Mouse (Mus musculus) yolk sac, embryonic 10.5 days (tissue): ENCODE data around the gene Rin2.

Experiments used
- DNase-seq: peaks from one replicate; pipeline ENCODE4 v3.0.0-alpha.2; 2017; ENCODE audit warnings: low spot score

Gene Rin2

GRCm38 (mm10) chr2:145788562-145789346, 113.7 kb downstream of the Rin2 start:
- no peak for DNase-seq

- peak; percentile 60 for DNase-seq
These were observed 118.7 kb downstream of the Rin2 start for GRCm38 (mm10) chr2:145793702-145794101.

GRCm38 (mm10) chr2:145794318-145794954, 119.4 kb downstream of the Rin2 start:
- no peak for DNase-seq

DNA sequence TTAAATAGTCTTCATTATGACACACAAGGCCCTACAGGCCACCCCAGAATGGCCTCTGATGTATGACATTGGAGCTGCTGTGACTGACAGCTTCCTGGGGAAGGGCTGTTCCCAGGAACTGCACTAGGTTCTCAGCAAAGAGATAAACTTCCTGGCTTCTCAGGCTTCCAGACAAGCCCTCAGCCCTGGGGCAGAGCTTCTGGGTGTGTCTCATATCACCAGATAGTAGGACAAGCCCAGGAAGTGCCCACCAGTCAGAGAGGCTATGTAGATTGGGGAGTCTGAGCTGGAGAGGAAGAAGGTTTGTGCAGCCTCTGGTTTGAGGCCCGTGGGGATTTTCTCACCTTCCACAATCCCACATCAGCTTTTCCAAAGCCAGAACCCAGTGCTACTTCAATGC, 122.8 kb downstream of the Rin2 start:
- DNase-seq, result no peak

DNA sequence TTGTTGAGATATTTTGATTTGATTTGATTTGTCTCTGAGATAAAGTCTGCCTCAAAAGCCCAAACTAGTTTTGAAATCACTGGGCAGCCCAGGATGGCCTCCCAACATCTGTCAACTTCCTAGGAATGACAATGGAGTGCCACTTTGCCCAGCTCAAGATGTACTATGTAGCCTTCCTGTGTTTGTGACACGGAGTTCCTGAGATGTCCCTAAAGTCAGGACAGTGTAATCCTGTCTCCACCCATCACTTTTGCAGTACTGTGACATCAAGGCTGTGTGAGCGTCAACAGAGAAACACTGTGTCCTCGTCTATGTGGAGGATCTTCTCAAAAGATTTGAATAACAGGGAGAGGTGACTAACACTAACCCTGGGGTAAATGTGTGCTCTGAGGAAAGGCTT, 123.9 kb downstream of the Rin2 start:
- no peak for DNase-seq

DNA sequence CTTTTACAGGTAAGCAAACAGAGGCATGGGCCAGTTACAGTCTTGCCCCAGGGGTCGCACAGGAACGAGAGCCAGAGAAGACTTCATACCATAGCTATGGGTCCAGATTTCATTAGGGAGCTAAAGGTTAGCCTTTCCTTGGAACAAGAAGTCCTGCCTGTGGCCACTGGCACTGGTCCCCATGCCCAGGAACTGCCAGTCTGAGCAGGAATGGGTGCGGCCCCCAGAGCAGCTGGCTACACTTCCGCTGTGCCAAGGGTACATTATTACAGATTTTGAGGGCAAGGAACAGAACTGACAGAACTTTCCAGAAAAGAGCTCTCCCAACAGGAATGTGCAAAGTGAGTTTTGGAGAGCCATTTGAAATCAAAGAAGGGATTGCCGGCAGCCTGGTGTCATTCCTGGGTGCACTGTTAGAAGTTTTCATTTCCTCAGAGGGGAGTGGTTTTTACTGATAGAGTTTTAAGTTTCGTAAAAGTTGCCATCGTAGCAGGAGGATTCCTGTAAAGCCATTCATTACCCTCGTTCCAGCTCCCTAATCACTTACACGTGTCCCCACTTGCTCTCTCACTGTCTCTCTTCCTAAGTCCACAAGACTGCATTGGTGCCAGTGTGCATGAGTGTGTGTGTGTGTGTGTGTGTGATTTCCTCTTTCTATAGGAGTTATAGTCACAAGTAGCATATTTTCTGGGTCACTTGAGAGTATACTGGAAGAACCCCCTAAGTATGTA, 126.5 kb downstream of the Rin2 start:
- no peak for DNase-seq

GRCm38 (mm10) chr2:145802626-145803025, 127.6 kb downstream of the Rin2 start:
- no peak for DNase-seq

- no peak for DNase-seq
These were observed 128.9 kb downstream of the Rin2 start for GRCm38 (mm10) chr2:145803822-145804342.

- DNase-seq, result no peak
These were observed 129.5 kb downstream of the Rin2 start for GRCm38 (mm10) chr2:145804524-145804923.

- DNase-seq, result no peak
These were observed 132.3 kb downstream of the Rin2 start for GRCm38 (mm10) chr2:145807276-145807675.

GRCm38 (mm10) chr2:145808251-145808650, 133.2 kb downstream of the Rin2 start:
- no peak for DNase-seq

GRCm38 (mm10) chr2:145808667-145809066, 133.7 kb downstream of the Rin2 start:
- DNase-seq, result peak; percentile 57

DNA sequence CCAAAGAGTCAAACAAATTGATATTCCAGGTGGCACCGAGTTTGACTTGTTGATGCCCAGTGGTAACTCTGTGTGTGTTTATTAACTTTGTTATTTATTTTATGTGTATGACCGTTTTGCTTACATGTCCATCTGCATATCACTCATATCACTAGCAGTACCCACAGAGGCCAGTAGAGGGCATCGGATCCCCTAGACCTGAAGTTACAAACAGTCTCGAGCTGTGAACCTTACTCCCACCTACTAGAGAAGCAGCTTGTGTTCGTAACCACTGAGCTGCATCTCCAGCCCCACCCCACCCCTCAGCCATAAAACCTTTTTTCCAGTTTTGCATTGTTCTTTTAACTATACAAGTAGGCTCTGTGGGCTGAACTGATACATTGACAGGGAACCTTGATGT, 135.7 kb downstream of the Rin2 start:
- no peak for DNase-seq

GRCm38 (mm10) chr2:145812818-145813217, 137.8 kb downstream of the Rin2 start:
- no peak for DNase-seq

DNA sequence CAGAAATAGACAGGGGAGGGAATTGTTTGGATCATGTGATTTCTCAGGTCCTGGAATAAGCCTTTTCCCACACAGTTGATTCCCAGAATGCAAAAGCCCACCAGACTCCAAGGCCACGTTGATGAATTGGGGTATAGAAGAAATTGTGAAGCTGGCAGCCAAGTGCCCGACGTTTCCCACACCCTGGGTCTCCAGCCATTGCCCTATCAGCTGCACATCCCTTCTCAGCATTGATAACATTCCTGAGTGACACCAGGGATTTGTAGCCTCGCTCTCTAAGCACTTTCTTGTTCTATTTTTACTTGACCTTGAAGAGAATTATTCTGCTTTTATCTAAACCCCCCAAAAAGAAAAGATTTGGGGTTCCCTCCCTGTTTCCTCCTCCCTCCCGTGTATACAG, 142.2 kb downstream of the Rin2 start:
- DNase-seq, result no peak

DNA sequence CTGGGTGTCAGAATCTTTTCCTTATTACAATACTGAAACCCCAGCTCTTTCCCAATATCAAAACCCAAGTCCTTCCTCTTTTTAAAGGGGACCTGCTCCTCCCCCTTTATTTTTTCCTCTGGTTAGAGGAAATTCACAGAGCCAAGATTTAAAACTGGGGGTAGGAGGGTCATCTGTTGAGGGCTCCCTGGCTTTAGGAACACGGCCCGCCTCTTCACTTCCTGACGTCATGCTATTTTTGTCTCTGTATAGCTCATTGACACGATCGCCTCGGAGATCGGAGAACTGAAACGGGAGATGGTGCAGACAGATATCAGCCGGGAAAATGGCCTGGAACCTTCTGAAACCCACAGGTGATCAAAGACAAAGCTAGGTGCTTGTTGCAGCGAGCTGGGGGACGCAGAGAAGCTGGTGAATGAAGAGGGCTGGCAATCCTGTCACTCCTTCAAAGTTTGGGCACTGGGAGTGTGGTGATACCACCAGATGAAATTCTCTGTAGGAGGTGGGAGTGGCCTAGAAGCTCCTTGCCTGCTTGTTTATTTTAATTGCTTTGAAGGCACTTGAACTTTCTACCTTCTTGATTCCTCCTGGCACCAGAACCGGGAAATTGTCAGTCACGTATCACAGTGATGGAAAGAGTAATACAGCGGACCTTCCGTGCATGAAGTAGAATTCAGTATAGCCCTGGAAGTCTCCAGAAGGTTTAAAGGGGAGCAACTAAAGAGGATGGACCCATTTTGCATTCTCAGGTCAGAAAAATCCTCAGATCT, 147.2 kb downstream of the Rin2 start:
- no peak for DNase-seq

DNA sequence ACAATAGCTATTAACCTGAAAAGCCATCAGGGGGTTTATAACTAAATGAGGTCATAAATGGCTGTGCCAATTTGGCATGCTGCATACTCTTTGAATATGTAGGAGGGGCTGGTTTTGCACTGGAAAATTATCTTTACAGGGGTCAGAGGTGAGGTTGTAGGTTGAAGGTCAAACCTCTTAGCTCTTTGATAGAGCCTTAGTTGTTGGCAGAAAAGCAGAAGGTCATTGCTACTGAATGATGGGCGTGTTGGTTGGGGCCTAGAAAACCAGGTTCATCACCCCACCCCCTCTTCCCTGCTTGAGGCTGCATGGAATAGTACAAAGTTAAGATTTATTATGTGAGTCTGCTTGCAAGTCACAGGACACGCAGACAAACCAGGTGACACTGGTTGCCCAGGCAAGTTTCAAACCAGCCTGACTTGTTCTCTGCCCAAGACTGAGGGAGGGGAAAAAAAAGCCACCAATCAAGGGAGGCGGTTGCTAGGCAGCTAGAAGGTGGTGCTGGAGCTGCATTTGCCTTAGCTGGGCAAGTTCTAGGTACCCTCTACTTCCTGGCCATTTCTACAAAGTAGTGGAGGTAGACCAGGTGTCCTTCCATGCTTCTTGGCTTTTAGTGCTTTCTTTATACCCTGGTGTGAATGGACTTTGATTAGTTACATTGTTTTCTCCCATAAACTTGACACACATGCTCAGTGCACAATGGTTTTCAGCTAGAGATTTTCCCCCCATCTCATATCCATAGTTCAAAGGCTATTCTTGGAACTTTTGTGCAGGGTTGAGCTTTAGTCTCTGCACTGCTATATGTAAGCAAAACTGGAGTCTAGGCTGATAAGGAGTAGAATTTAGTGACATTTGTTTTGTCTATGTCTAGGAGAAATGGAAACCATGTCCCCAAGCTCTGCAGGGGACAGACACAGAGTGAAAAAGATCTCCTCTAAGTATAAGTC, 148.0 kb downstream of the Rin2 start:
- peak; percentile 16 for DNase-seq

- DNase-seq, result no peak
These were observed 149.7 kb downstream of the Rin2 start for GRCm38 (mm10) chr2:145824749-145825148.

- DNase-seq, result no peak
These were observed 150.2 kb downstream of the Rin2 start for GRCm38 (mm10) chr2:145825221-145825620.

DNA sequence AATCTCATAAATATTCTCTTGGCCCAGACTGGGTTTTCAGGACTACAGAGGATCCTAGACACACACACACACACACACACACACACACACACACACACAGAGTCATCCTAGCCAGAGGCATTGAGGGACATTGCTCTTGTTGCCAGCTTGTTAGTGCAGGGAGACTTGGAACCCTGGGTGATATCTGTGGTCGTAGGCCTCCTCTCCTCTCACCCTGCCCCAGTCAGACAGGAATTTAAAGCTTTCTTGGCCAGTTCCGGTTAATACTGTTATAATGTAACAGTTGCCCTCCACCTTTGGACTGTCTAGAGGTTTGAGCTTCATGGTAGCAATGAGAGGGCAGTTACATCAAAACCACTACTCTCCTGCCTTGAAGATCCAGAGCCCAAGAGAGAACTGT, 152.9 kb downstream of the Rin2 start:
- no peak for DNase-seq

DNA sequence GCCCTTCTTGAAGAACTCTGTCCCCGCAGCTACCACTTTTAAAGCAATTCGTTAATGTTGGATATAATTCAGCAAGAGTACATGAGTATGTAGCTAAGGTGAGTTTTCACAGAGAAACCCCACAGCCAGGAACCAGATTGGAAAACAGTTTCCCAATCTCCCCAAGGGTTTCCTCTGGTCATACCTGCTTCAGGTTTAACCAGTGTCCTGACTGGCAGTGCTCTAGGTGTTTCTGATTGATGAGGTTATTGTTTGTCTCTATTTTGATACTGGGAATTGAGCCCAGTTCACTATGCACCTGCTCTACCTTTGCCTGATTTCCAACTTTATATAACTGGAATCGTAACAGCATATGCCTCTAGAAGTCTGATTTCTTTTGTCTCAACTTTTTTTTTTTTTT, 153.6 kb downstream of the Rin2 start:
- no peak for DNase-seq
